Mouse (Mus musculus) kidney, embryonic 16.5 days (tissue): ENCODE measurements around the gene Anxa5. TPM values are rescaled to one million over a fixed set of nuclear protein-coding genes. Genes with fewer than 3 reads are reported as not detected.

Experiments used
- ATAC-seq: fragments of 200-750 bp; cut with Nextera tagmentation; 2 replicates; pipeline ENCODE4 v1.8.0; 2017; ENCODE audit warnings: moderate TSS enrichment; ENCODE audit not compliant: low FRiP score, low TSS enrichment
- H3K27ac ChIP-seq: fragments of 300-500 bp; sonication (generic); 2 replicates; pipeline ENCODE4 v1.5.1; 2014; ENCODE audit warnings: low read length
- H3K27me3 ChIP-seq: fragments of 300-500 bp; sonication (generic); 2 replicates; pipeline ENCODE4 v1.6.1; 2014; ENCODE audit warnings: low read length, control low read depth, mixed read lengths; ENCODE audit not compliant: insufficient read depth
- H3K36me3 ChIP-seq: fragments of 300-500 bp; sonication (generic); 2 replicates; pipeline ENCODE4 v1.6.1; 2014; ENCODE audit warnings: low read length, control low read depth, mixed read lengths; ENCODE audit not compliant: insufficient read depth
- H3K4me1 ChIP-seq: fragments of 300-500 bp; sonication (generic); 2 replicates; pipeline ENCODE4 v1.6.1; 2014; ENCODE audit warnings: low read length, control low read depth, mixed read lengths; ENCODE audit not compliant: insufficient read depth
- H3K4me2 ChIP-seq: fragments of 300-500 bp; sonication (generic); replicated peaks from 2 replicates; pipeline ENCODE4 v1.6.1; 2014; ENCODE audit warnings: low read depth, low read length
- H3K4me3 ChIP-seq: fragments of 300-500 bp; sonication (generic); 2 replicates; pipeline ENCODE4 v1.5.1; 2014; ENCODE audit warnings: mild to moderate bottlenecking, low read length
- H3K9ac ChIP-seq: fragments of 300-500 bp; sonication (generic); replicated peaks from 2 replicates; pipeline ENCODE4 v1.6.1; 2014; ENCODE audit warnings: low read length
- H3K9me3 ChIP-seq: fragments of 300-500 bp; sonication (generic); 2 replicates; pipeline ENCODE4 v1.6.1; 2016; ENCODE audit warnings: low read length, control low read depth
- WGBS: fragments of 180-500 bp; shearing (Covaris S2); extraction: QIAGEN DNeasy Blood & Tissue Kit; methylation state at CpG from one replicate; pipeline ENCODE4 v1.1.7; 2014; 5-methylcytosine and 5-hydroxymethylcytosine counted together
- polyA plus RNA-seq: library from polyadenylated mRNA; unstranded; fragments of >200 nt; fragmentation: Nextera tagmentation; extraction: Ambion mirVana; gene quantifications from 2 replicates; pipeline ENCODE4 v1.2.1, GENCODE M21; 2015

The Anxa5 gene
- 368 and 434 TPM in 2 replicates for polyA plus RNA-seq

- peak within 1 kb of the TSS; percentile 79 for H3K9ac ChIP-seq
- no peaks in the 10 kb centered on the region for H3K36me3 ChIP-seq
- peak within 1 kb of the TSS; percentile 88 for H3K27ac ChIP-seq
- peak within 1 kb of the TSS; percentile 81 for H3K4me2 ChIP-seq
- H3K4me3 ChIP-seq: peak within 1 kb of the TSS; percentile 73
- under 1% methylated on average over 32 of the region's 32 CpGs for WGBS
- peaks cover 17% of the 10 kb centered on the region; the same call in 1 of the 2 replicates for H3K4me1 ChIP-seq
- H3K27me3 ChIP-seq: no peaks in the 10 kb centered on the region
- peak; percentile 99 for ATAC-seq
- no peaks in the 10 kb centered on the region for H3K9me3 ChIP-seq
These were observed at the start of gene Anxa5, which contains the start of gene 1810062G17Rik for GRCm38 (mm10) chr3:36475532-36476087. TSS of gene Anxa5 (minus strand) at chr3:36475894. TSS of gene 1810062G17Rik (plus strand) at chr3:36475937.

DNA sequence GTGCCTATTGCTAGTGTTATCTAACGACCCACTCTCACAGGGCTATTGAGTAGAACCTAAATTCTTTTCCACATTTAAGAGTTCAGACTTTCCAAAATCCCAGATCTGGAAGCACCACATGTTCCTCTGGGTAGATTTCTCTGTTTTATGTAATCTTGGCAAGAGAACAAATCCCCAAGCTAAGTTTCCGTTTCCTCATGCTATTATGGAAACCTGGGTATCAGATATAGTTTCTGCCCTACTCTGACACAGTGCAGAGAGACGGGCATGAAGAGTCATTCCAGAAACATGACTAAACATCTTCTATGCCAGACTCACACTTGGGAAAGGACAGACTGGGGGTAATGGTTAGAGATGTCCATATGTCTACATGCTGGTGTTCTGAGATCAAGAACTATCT lies 48.8 kb upstream of the Anxa5 start:
- Histone ChIP-seq H3K4me2 (no peak overlapping the region), H3K9me3 (no peaks in the 10 kb centered on the region), H3K27me3 (peaks cover 34% of the 10 kb centered on the region), H3K4me3 (no peak overlapping the region), H3K36me3 (no peaks in the 10 kb centered on the region), H3K4me1 (peaks cover 5% of the 10 kb centered on the region; the same call in 1 of the 2 replicates), H3K27ac (no peak overlapping the region), H3K9ac (no peak overlapping the region)
- ATAC-seq: no peak
- 75% methylated on average over 3 of the region's 3 CpGs for WGBS

- WGBS: 9% methylated on average over 4 of the region's 4 CpGs
- ATAC-seq: no peak
- no peak overlapping the region for H3K9ac ChIP-seq
- peaks cover 39% of the 10 kb centered on the region for H3K27me3 ChIP-seq
- peaks cover 5% of the 10 kb centered on the region; the same call in 1 of the 2 replicates for H3K4me1 ChIP-seq
- no peaks in the 10 kb centered on the region for H3K36me3 ChIP-seq
- H3K4me2 ChIP-seq: no peak overlapping the region
- no peaks in the 10 kb centered on the region for H3K9me3 ChIP-seq
- H3K27ac ChIP-seq: no peak overlapping the region
- H3K4me3 ChIP-seq: no peak overlapping the region
These were observed 46.4 kb upstream of the Anxa5 start for GRCm38 (mm10) chr3:36522137-36522536.

DNA sequence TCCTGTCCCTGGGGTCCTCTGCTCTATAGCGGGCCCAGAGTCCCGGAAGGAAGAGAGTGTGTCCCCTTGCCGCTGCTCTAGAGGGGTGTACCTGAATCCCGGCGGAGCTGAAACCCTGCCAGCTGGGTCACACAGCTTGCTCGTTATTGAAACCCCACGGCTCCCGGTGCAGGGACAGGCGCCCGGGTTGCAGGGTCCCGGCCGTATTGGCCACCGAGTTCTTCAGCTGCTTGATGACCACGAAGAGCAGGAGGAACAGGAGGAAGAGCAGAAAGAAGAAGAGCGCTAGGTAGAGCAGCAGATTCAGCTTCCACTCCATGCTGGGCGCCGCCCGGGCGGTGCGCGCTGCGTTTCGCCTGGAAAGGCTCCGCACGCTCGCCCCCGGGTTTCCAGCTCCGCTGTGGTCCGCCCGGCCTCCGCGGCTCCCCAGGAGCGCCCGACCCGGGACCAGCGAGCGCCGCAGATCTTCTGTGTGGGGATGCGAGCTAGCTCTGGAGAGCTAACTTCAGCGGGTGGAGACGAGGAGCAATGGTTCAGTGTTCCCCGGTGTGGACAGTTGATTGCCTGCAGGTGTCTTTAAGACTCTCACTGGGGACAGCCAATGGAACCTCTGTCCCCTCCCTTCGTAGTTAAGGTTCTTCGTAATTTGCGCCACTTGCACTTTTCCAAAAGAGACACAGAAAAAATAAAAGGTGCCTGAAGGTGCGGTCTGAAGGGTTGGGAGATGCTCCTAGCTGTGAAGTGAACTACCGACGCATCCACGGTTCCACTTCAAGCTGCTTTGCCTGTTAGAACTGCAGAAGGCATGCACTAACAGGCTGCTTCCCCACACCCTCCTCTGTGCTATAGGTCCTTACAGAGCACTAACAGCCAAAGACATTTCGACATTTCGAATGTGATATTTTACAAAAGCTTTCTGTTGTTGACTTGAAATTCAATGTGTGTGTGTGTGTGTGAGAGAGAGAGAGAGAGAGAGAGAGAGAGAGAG lies 45.7 kb upstream of the Anxa5 start, which contains the start of gene Gm11549:
Gm11549 (minus strand) TSS at position 741 of the 988 bp plus-strand sequence.
- H3K27ac ChIP-seq: no peak within 1 kb of the TSS
- H3K4me1 ChIP-seq: peaks cover 5% of the 10 kb centered on the region; the same call in 1 of the 2 replicates
- H3K4me3 ChIP-seq: peak within 1 kb of the TSS; percentile 56
- H3K27me3 ChIP-seq: peaks cover 39% of the 10 kb centered on the region
- peak; percentile 59; the same call in 1 of the 2 replicates for ATAC-seq
- under 1% methylated on average over 51 of the region's 51 CpGs for WGBS
- H3K9ac ChIP-seq: peak within 1 kb of the TSS; percentile 47; the same call in 1 of the 2 replicates
- H3K4me2 ChIP-seq: peak within 1 kb of the TSS; percentile 88
- no peaks in the 10 kb centered on the region for H3K36me3 ChIP-seq
- no peaks in the 10 kb centered on the region for H3K9me3 ChIP-seq

GRCm38 (mm10) chr3:36516196-36516595 lies 40.5 kb upstream of the Anxa5 start:
- no peak overlapping the region for H3K27ac ChIP-seq
- H3K9ac ChIP-seq: no peak overlapping the region
- no peak overlapping the region for H3K4me3 ChIP-seq
- no peak for ATAC-seq
- peaks cover 4% of the 10 kb centered on the region; the same call in 1 of the 2 replicates for H3K4me1 ChIP-seq
- WGBS: 85% methylated on average over 9 of the region's 9 CpGs
- no peaks in the 10 kb centered on the region for H3K9me3 ChIP-seq
- no peak overlapping the region for H3K4me2 ChIP-seq
- no peaks in the 10 kb centered on the region for H3K36me3 ChIP-seq
- peaks cover 18% of the 10 kb centered on the region for H3K27me3 ChIP-seq

DNA sequence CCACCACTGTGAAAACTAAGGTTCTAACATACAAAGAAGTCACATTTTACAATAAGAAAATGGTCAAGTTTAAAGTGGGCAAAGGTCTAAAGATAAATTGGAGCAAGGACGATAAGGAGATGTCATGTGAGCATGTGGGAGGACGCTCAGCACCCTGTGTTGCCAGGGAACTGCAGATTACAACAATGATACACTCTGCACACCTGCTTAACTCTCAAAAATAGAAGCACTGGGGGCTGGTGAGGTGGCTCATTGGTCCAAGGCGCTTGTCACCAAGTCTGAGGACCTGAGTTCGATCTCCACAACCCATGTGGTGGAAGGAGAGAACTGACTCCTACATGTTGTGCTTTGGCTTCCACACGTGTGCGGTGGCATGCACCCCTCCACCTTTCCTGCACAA lies 35.8 kb upstream of the Anxa5 start:
- ATAC-seq: no peak; the same call in 1 of the 2 replicates
- Histone ChIP-seq H3K27ac (no peak overlapping the region), H3K27me3 (no peaks in the 10 kb centered on the region), H3K9me3 (no peaks in the 10 kb centered on the region), H3K36me3 (no peaks in the 10 kb centered on the region), H3K4me1 (no peaks in the 10 kb centered on the region), H3K4me3 (no peak overlapping the region), H3K9ac (no peak overlapping the region), H3K4me2 (no peak overlapping the region)
- 75% methylated on average over 6 of the region's 6 CpGs for WGBS

DNA sequence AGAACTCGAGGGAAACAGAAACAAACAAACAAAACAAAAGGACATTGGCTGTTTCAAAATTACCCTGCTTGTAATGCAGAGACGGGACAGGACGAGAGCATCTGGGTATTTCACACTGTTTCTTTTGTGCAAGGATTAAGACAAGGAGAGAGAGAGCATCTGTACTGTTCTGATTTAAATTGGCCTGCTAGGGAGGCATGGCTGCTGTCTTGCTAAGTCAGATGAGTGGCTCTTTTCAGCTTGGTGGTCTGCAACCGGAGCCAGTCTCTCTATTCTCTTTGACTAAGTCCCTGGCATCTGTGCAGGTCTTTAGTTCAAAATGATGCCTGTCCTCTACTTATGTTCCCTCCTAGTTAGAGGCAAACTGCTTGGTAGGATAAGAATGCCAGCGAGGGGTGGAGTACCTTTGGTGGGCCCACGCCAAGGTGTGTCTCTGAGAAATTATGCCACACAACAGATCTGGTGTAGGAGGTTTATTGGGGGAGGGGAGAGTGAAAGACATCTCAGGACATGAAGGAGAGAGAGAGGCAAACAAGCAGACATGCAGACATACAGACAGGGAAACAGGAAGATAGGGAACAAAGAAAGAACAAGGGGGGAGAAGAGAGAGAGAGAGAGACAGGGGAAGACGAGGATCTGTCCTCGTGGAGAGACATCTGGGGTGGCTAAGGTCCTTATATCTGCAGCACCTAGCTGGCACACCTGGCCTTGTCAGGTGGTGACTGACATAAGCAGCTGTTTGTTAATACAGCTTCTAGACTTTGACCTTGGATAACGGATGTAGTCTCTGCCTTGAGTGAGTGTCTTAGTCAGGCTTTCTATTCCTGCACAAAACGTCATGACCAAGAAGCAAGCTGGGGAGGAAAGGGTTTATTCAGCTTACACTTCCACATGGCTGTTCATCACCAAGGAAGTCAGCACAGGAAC lies 30.4 kb upstream of the Anxa5 start:
- Histone ChIP-seq H3K27ac (no peak overlapping the region), H3K4me1 (no peaks in the 10 kb centered on the region), H3K4me2 (no peak overlapping the region), H3K36me3 (no peaks in the 10 kb centered on the region), H3K9ac (no peak overlapping the region), H3K4me3 (no peak overlapping the region), H3K9me3 (no peaks in the 10 kb centered on the region), H3K27me3 (no peaks in the 10 kb centered on the region)
- ATAC-seq: no peak
- 74% methylated on average over 10 of the region's 10 CpGs for WGBS

GRCm38 (mm10) chr3:36505306-36505705 lies 29.6 kb upstream of the Anxa5 start:
- no peaks in the 10 kb centered on the region for H3K4me1 ChIP-seq
- H3K4me3 ChIP-seq: no peak overlapping the region
- 86% methylated on average over 8 of the region's 8 CpGs for WGBS
- H3K9ac ChIP-seq: no peak overlapping the region
- H3K4me2 ChIP-seq: no peak overlapping the region
- no peak for ATAC-seq
- H3K36me3 ChIP-seq: no peaks in the 10 kb centered on the region
- no peaks in the 10 kb centered on the region for H3K27me3 ChIP-seq
- no peak overlapping the region for H3K27ac ChIP-seq
- H3K9me3 ChIP-seq: no peaks in the 10 kb centered on the region

DNA sequence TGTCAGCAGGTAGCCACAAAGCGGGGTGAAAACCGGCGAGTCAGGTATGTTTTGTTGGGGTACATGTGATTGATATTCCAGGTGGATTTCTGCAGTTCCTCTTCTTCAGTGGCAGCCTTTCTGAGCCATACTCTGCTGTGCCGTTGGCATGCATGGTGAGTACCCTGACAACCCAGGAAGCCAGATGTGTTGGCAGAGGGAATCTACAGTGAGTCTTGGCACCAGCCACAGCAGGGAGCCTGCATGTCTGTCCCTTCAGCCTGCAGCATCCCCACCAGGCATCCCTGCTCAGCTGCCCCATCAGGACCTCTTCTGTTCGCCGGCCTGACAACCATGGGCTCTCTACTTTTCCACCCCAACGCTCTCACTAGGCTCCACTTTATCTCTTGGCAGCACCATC lies 25.9 kb upstream of the Anxa5 start:
- H3K4me2 ChIP-seq: no peak overlapping the region
- no peak overlapping the region for H3K4me3 ChIP-seq
- no peaks in the 10 kb centered on the region for H3K9me3 ChIP-seq
- no peak for ATAC-seq
- H3K4me1 ChIP-seq: no peaks in the 10 kb centered on the region
- H3K36me3 ChIP-seq: no peaks in the 10 kb centered on the region
- WGBS: 82% methylated on average over 7 of the region's 7 CpGs
- H3K9ac ChIP-seq: no peak overlapping the region
- H3K27me3 ChIP-seq: no peaks in the 10 kb centered on the region
- no peak overlapping the region for H3K27ac ChIP-seq
